Mouse (Mus musculus) colon, adult 2 months (tissue): ENCODE results near the gene Olfr767. TPM values are rescaled to one million over a fixed set of nuclear protein-coding genes. Genes with fewer than 3 reads are reported as not detected.

Experiments used
- polyA plus RNA-seq: library from polyadenylated mRNA; depleted of rRNA; stranded (reverse); fragments of >200 nt; gene quantifications from 2 replicates; pipeline ENCODE4 v1.2.3, GENCODE M21; 2012; rRNA removed

The Olfr767 gene
- polyA plus RNA-seq, result not detected in 2 replicates

GRCm38 (mm10) chr10:129082810-129083209 lies at the start of gene Olfr767:
Gene Olfr767 (minus strand): TSS chr10:129082910.

GRCm38 (mm10) chr10:129117761-129118160 lies 35.1 kb upstream of the Olfr767 start, which contains the start of gene Olfr769:
Gene Olfr769 (minus strand): TSS chr10:129117861.

GRCm38 (mm10) chr10:129099275-129099674 lies 16.6 kb upstream of the Olfr767 start, which contains the start of gene Olfr768:
Gene Olfr768 (minus strand): TSS chr10:129099375.

DNA sequence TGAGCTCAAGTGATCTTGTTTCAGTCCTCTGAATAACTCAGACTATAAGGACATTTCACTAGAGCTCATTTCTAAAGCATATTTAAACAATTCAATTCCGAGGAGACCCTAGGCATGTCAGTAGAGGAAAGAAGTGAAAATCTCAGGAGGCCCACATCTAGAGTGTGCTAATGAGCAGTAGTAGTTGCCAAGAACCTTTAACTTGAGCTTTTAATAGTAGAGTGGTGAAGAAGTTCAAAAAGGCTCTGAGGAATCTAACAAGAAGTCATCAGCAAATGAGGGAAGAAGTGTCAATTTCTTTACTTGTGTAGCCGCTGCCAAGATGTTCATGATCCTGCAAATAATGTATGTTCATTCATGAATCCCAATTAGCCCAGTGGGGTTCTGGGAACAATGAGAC lies 13.8 kb downstream of the Olfr767 start, which contains the start of gene Olfr766-ps1:
TSS of gene Olfr766-ps1 (minus strand) at position 101 of the 400 bp plus-strand sequence.

GRCm38 (mm10) chr10:129049898-129050297 lies 32.8 kb downstream of the Olfr767 start, which contains the start of gene Olfr765:
Gene Olfr765 (minus strand): TSS chr10:129049998.

GRCm38 (mm10) chr10:129039796-129040195 lies 42.9 kb downstream of the Olfr767 start, which contains the start of gene Olfr764-ps1:
Gene Olfr764-ps1 (minus strand): TSS chr10:129039896.

Other genes starting within 250 kb of the Olfr767 start
- gene Gdf11, start 191.2 kb downstream of the Olfr767 start, polyA plus RNA-seq, result 1.5 and 1.6 TPM in 2 replicates
- 225 and 259 TPM in 2 replicates for gene Cd63, start 181.9 kb downstream of the Olfr767 start, polyA plus RNA-seq
- 28.4 and 36.4 TPM in 2 replicates for gene Rdh5, start 160.0 kb downstream of the Olfr767 start, polyA plus RNA-seq
- 151 TPM in 2 replicates for gene Bloc1s1, start 158.9 kb downstream of the Olfr767 start, polyA plus RNA-seq
- 56.9 and 58.2 TPM in 2 replicates for gene Itga7, start 149.1 kb downstream of the Olfr767 start, polyA plus RNA-seq
- gene Mettl7b, start 121.9 kb downstream of the Olfr767 start, polyA plus RNA-seq, result 159 and 171 TPM in 2 replicates
- not detected in 2 replicates for gene Olfr9, start 93.5 kb downstream of the Olfr767 start, polyA plus RNA-seq
- not detected in 2 replicates for gene Olfr763, start 72.1 kb downstream of the Olfr767 start, polyA plus RNA-seq
- gene Olfr764-ps1, start 43.0 kb downstream of the Olfr767 start, polyA plus RNA-seq, result not detected in 2 replicates
- not detected in 2 replicates for gene Olfr765, start 32.9 kb downstream of the Olfr767 start, polyA plus RNA-seq
- gene Olfr766-ps1, start 13.9 kb downstream of the Olfr767 start, polyA plus RNA-seq, result not detected in 2 replicates
- not detected in 2 replicates for gene Olfr768, start 16.5 kb upstream of the Olfr767 start, polyA plus RNA-seq
- not detected in 2 replicates for gene Olfr769, start 35.0 kb upstream of the Olfr767 start, polyA plus RNA-seq
- gene Olfr770, start 56.1 kb upstream of the Olfr767 start, polyA plus RNA-seq, result not detected in 2 replicates
- not detected in 2 replicates for gene Olfr771, start 81.8 kb upstream of the Olfr767 start, polyA plus RNA-seq
- gene Olfr772, start 95.0 kb upstream of the Olfr767 start, polyA plus RNA-seq, result not detected in 2 replicates
- not detected in 2 replicates for gene Olfr773, start 104.5 kb upstream of the Olfr767 start, polyA plus RNA-seq
- gene Olfr774, start 153.3 kb upstream of the Olfr767 start, polyA plus RNA-seq, result not detected in 2 replicates
- gene Olfr775, start 165.5 kb upstream of the Olfr767 start, polyA plus RNA-seq, result not detected in 2 replicates
- gene Olfr776, start 176.2 kb upstream of the Olfr767 start, polyA plus RNA-seq, result not detected in 2 replicates
- gene Olfr777, start 188.6 kb upstream of the Olfr767 start, polyA plus RNA-seq, result not detected in 2 replicates
- not detected in 2 replicates for gene Olfr780, start 235.2 kb upstream of the Olfr767 start, polyA plus RNA-seq
- gene Olfr781, start 245.9 kb upstream of the Olfr767 start, polyA plus RNA-seq, result not detected in 2 replicates